Mouse (Mus musculus): ENCODE data around the gene Copz1. TPM values are rescaled to one million over a fixed set of nuclear protein-coding genes. Genes with fewer than 3 reads are reported as not detected.

Gene Copz1
- polyA plus RNA-seq, 1 experiment from 2014 or later: 288 TPM

- no peaks in the 10 kb centered on the region for H3K9me3 ChIP-seq (replicated peaks)
- H3K27ac ChIP-seq (replicated peaks): peak overlapping the region; percentile 98
- H3K36me3 ChIP-seq: peaks cover 32% of the 10 kb centered on the region
- peaks cover 100% of the 10 kb centered on the region for H3K4me1 ChIP-seq
- H3K4me3 ChIP-seq: peak overlapping the region; percentile 55
- 5% methylated on average over 18 of the region's 18 CpGs for WGBS
- no peaks in the 10 kb centered on the region for H3K27me3 ChIP-seq (ENCODE audit: low read depth, poor library complexity, severe bottlenecking)
- peak; percentile 83 for DNase-seq (ENCODE audit: low spot score)
Observed at GRCm38 (mm10) chr15:103300067-103300471, 27.6 kb downstream of the Copz1 start.

- 2% methylated on average over 2 of the region's 2 CpGs for WGBS
- peak overlapping the region; percentile 55 for H3K4me3 ChIP-seq
- no peak for DNase-seq (ENCODE audit: low spot score)
Observed at GRCm38 (mm10) chr15:103300560-103300959, 28.0 kb downstream of the Copz1 start.

GRCm38 (mm10) chr15:103301046-103301445 is 28.5 kb downstream of the Copz1 start:
- Histone ChIP-seq H3K27me3 (ENCODE audit: low read depth, poor library complexity, severe bottlenecking) (no peaks in the 10 kb centered on the region), H3K4me1 (peaks cover 100% of the 10 kb centered on the region), H3K9me3 (replicated peaks) (no peaks in the 10 kb centered on the region), H3K4me3 (peak overlapping the region; percentile 55), H3K27ac (replicated peaks) (peak overlapping the region; percentile 98), H3K36me3 (peaks cover 32% of the 10 kb centered on the region)
- peak; percentile 48 for DNase-seq (ENCODE audit: low spot score)
- WGBS: 15% methylated on average over 2 of the region's 2 CpGs

More at GRCm38 (mm10) chr15:103300560-103300959, 28.0 kb downstream of the Copz1 start:
- Histone ChIP-seq H3K36me3 (peaks cover 32% of the 10 kb centered on the region), H3K27ac (replicated peaks) (peak overlapping the region; percentile 98), H3K27me3 (ENCODE audit: low read depth, poor library complexity, severe bottlenecking) (no peaks in the 10 kb centered on the region), H3K9me3 (replicated peaks) (no peaks in the 10 kb centered on the region), H3K4me1 (peaks cover 100% of the 10 kb centered on the region)

- Histone ChIP-seq H3K27me3 (ENCODE audit: low read depth, poor library complexity, severe bottlenecking) (no peaks in the 10 kb centered on the region), H3K4me3 (peak overlapping the region; percentile 55), H3K9me3 (replicated peaks) (no peaks in the 10 kb centered on the region), H3K4me1 (peaks cover 100% of the 10 kb centered on the region), H3K27ac (replicated peaks) (peak overlapping the region; percentile 98), H3K36me3 (peaks cover 26% of the 10 kb centered on the region)
- peak; percentile 37 for DNase-seq (ENCODE audit: low spot score)
- 21% methylated on average over 5 of the region's 5 CpGs for WGBS
Observed at GRCm38 (mm10) chr15:103301547-103302340, 29.2 kb downstream of the Copz1 start.

- Histone ChIP-seq H3K27me3 (ENCODE audit: low read depth, poor library complexity, severe bottlenecking) (0 out of 2 replicates have a peak, but pooled peaks cover under 1% of the 10 kb centered on the region), H3K4me1 (peaks cover 99% of the 10 kb centered on the region), H3K9me3 (replicated peaks) (no peaks in the 10 kb centered on the region), H3K36me3 (peaks cover 18% of the 10 kb centered on the region), H3K4me3 (peak overlapping the region; percentile 16; the same call in 1 of the 2 replicates), H3K27ac (replicated peaks) (peak overlapping the region; percentile 98)
- DNase-seq (ENCODE audit: low spot score): peak; percentile 26
- 50% methylated on average over 6 of the region's 6 CpGs for WGBS
Observed at GRCm38 (mm10) chr15:103302341-103303021, 30.0 kb downstream of the Copz1 start.

GRCm38 (mm10) chr15:103303916-103304615 is 31.6 kb downstream of the Copz1 start:
- Histone ChIP-seq H3K4me1 (peaks cover 92% of the 10 kb centered on the region), H3K27me3 (ENCODE audit: low read depth, poor library complexity, severe bottlenecking) (peaks cover 16% of the 10 kb centered on the region), H3K9me3 (replicated peaks) (no peaks in the 10 kb centered on the region), H3K27ac (replicated peaks) (peak overlapping the region; percentile 98), H3K4me3 (peak overlapping the region; percentile 62), H3K36me3 (peaks cover 2% of the 10 kb centered on the region; the same call in 1 of the 2 replicates)
- peak; percentile 53 for DNase-seq (ENCODE audit: low spot score)
- 12% methylated on average over 8 of the region's 8 CpGs for WGBS

- under 1% methylated on average over 9 of the region's 9 CpGs for WGBS
- H3K27me3 ChIP-seq (ENCODE audit: low read depth, poor library complexity, severe bottlenecking): peaks cover 21% of the 10 kb centered on the region
- H3K4me1 ChIP-seq: peaks cover 90% of the 10 kb centered on the region
- H3K9me3 ChIP-seq (replicated peaks): no peaks in the 10 kb centered on the region
- no peak for DNase-seq (ENCODE audit: low spot score)
- peak overlapping the region; percentile 98 for H3K27ac ChIP-seq (replicated peaks)
- no peaks in the 10 kb centered on the region for H3K36me3 ChIP-seq
- peak overlapping the region; percentile 62 for H3K4me3 ChIP-seq
Observed at GRCm38 (mm10) chr15:103304616-103304969, 32.1 kb downstream of the Copz1 start.

- Histone ChIP-seq H3K36me3 (no peaks in the 10 kb centered on the region), H3K4me3 (peak overlapping the region; percentile 62), H3K27ac (replicated peaks) (peak overlapping the region; percentile 98), H3K9me3 (replicated peaks) (no peaks in the 10 kb centered on the region), H3K27me3 (ENCODE audit: low read depth, poor library complexity, severe bottlenecking) (peaks cover 27% of the 10 kb centered on the region), H3K4me1 (peaks cover 84% of the 10 kb centered on the region)
- DNase-seq (ENCODE audit: low spot score): peak; percentile 99
- WGBS: under 1% methylated on average over 71 of the region's 71 CpGs
Observed at GRCm38 (mm10) chr15:103305070-103305678, 32.7 kb downstream of the Copz1 start.

GRCm38 (mm10) chr15:103305792-103306645 is 33.5 kb downstream of the Copz1 start:
- peak overlapping the region; percentile 98 for H3K27ac ChIP-seq (replicated peaks)
- H3K4me3 ChIP-seq: peak overlapping the region; percentile 62
- H3K4me1 ChIP-seq: peaks cover 75% of the 10 kb centered on the region
- peaks cover 31% of the 10 kb centered on the region for H3K27me3 ChIP-seq (ENCODE audit: low read depth, poor library complexity, severe bottlenecking)
- 36% methylated on average over 8 of the region's 8 CpGs for WGBS
- DNase-seq (ENCODE audit: low spot score): no peak
- no peaks in the 10 kb centered on the region for H3K36me3 ChIP-seq
- no peaks in the 10 kb centered on the region for H3K9me3 ChIP-seq (replicated peaks)

- DNase-seq (ENCODE audit: low spot score): peak; percentile 94
- Histone ChIP-seq H3K27ac (replicated peaks) (peak overlapping the region; percentile 61), H3K9me3 (replicated peaks) (no peaks in the 10 kb centered on the region), H3K4me3 (0 out of 2 replicates have a peak overlapping the region, but pooled peaks have one; percentile 16), H3K4me1 (peaks cover 64% of the 10 kb centered on the region), H3K36me3 (no peaks in the 10 kb centered on the region), H3K27me3 (ENCODE audit: low read depth, poor library complexity, severe bottlenecking) (peaks cover 31% of the 10 kb centered on the region)
- WGBS: 2% methylated on average over 7 of the region's 7 CpGs
Observed at GRCm38 (mm10) chr15:103307125-103307524, 34.6 kb downstream of the Copz1 start.

GRCm38 (mm10) chr15:103308056-103308875 is 35.8 kb downstream of the Copz1 start:
- WGBS: 45% methylated on average over 28 of the region's 28 CpGs
- Histone ChIP-seq H3K4me1 (peaks cover 57% of the 10 kb centered on the region), H3K27ac (replicated peaks) (peak overlapping the region; percentile 63; the same call in 1 of the 2 replicates), H3K27me3 (ENCODE audit: low read depth, poor library complexity, severe bottlenecking) (peaks cover 31% of the 10 kb centered on the region), H3K9me3 (replicated peaks) (no peaks in the 10 kb centered on the region), H3K4me3 (peak overlapping the region; percentile 28), H3K36me3 (no peaks in the 10 kb centered on the region)
- peak; percentile 42 for DNase-seq (ENCODE audit: low spot score)
